Mouse (Mus musculus): Measurements from ENCODE around the gene Dld. TPM values are rescaled to one million over a fixed set of nuclear protein-coding genes. Genes with fewer than 3 reads are reported as not detected.

Gene Dld
- polyA plus RNA-seq (2014; fragmentation: Nextera tagmentation; extraction: Ambion mirVana): 121 and 135 TPM in 2 replicates

- Histone ChIP-seq H3K27ac (ENCODE audit: low read depth, low read length) (peak within 1 kb of the TSS; percentile 63; the same call in 1 of the 2 replicates), H3K36me3 (ENCODE audit: control insufficient read depth, insufficient read depth, low read length) (peaks cover 16% of the 10 kb centered on the region), H3K9ac (ENCODE audit: low read length) (peak within 1 kb of the TSS; percentile 90), H3K9me3 (replicated peaks; ENCODE audit: control insufficient read depth, low read length) (no peaks in the 10 kb centered on the region), H3K4me3 (ENCODE audit: low read depth, low read length) (peak within 1 kb of the TSS; percentile 92), H3K27me3 (replicated peaks; ENCODE audit: control insufficient read depth, insufficient read depth, low read length) (no peaks in the 10 kb centered on the region), H3K4me2 (ENCODE audit: low read length) (peak within 1 kb of the TSS; percentile 92), H3K4me1 (ENCODE audit: control insufficient read depth, insufficient read depth, low read length) (peaks cover 7% of the 10 kb centered on the region)
- ATAC-seq: peak; percentile 100
- WGBS: 5% methylated on average over 66 of the region's 66 CpGs
- DNase-seq (ENCODE audit: low spot score): peak; percentile 98
Observed at GRCm38 (mm10) chr12:31350944-31351928, at the start of gene Dld. Dld (minus strand) TSS chr12:31351453.

GRCm38 (mm10) chr12:31400821-31401220 lies 49.6 kb upstream of the Dld start:
- Histone ChIP-seq H3K36me3 (ENCODE audit: control insufficient read depth, insufficient read depth, low read length) (no peaks in the 10 kb centered on the region), H3K27me3 (replicated peaks; ENCODE audit: control insufficient read depth, insufficient read depth, low read length) (no peaks in the 10 kb centered on the region), H3K4me1 (ENCODE audit: control insufficient read depth, insufficient read depth, low read length) (no peaks in the 10 kb centered on the region), H3K9me3 (replicated peaks; ENCODE audit: control insufficient read depth, low read length) (no peaks in the 10 kb centered on the region), H3K4me3 (ENCODE audit: low read depth, low read length) (no peak overlapping the region), H3K4me2 (ENCODE audit: low read length) (no peak overlapping the region), H3K9ac (ENCODE audit: low read length) (no peak overlapping the region), H3K27ac (ENCODE audit: low read depth, low read length) (no peak overlapping the region)
- no peak for DNase-seq (ENCODE audit: low spot score)
- 93% methylated on average over 1 of the region's 1 CpGs for whole genome bisulfite sequencing
- no peak for ATAC-seq

- ATAC-seq (no peak), DNase-seq (ENCODE audit: low spot score) (no peak)
- no peak overlapping the region for H3K4me2 ChIP-seq (ENCODE audit: low read length)
- no peaks in the 10 kb centered on the region for H3K36me3 ChIP-seq (ENCODE audit: control insufficient read depth, insufficient read depth, low read length)
- H3K4me1 ChIP-seq (ENCODE audit: control insufficient read depth, insufficient read depth, low read length): no peaks in the 10 kb centered on the region
- no peak overlapping the region for H3K9ac ChIP-seq (ENCODE audit: low read length)
- no peaks in the 10 kb centered on the region for H3K9me3 ChIP-seq (replicated peaks; ENCODE audit: control insufficient read depth, low read length)
- no peak overlapping the region for H3K27ac ChIP-seq (ENCODE audit: low read depth, low read length)
- no peak overlapping the region for H3K4me3 ChIP-seq (ENCODE audit: low read depth, low read length)
- 89% methylated on average over 4 of the region's 4 CpGs for WGBS
- H3K27me3 ChIP-seq (replicated peaks; ENCODE audit: control insufficient read depth, insufficient read depth, low read length): no peaks in the 10 kb centered on the region
Observed at GRCm38 (mm10) chr12:31397709-31398108, 46.5 kb upstream of the Dld start.

GRCm38 (mm10) chr12:31395895-31396294 lies 44.6 kb upstream of the Dld start:
- no peaks in the 10 kb centered on the region for H3K4me1 ChIP-seq (ENCODE audit: control insufficient read depth, insufficient read depth, low read length)
- no peak overlapping the region for H3K4me3 ChIP-seq (ENCODE audit: low read depth, low read length)
- no peaks in the 10 kb centered on the region for H3K9me3 ChIP-seq (replicated peaks; ENCODE audit: control insufficient read depth, low read length)
- ATAC-seq (no peak), DNase-seq (ENCODE audit: low spot score) (no peak)
- H3K27me3 ChIP-seq (replicated peaks; ENCODE audit: control insufficient read depth, insufficient read depth, low read length): no peaks in the 10 kb centered on the region
- no peak overlapping the region for H3K9ac ChIP-seq (ENCODE audit: low read length)
- H3K36me3 ChIP-seq (ENCODE audit: control insufficient read depth, insufficient read depth, low read length): no peaks in the 10 kb centered on the region
- 90% methylated on average over 1 of the region's 1 CpGs for WGBS
- H3K27ac ChIP-seq (ENCODE audit: low read depth, low read length): no peak overlapping the region
- H3K4me2 ChIP-seq (ENCODE audit: low read length): no peak overlapping the region

- H3K4me1 ChIP-seq (ENCODE audit: control insufficient read depth, insufficient read depth, low read length): no peaks in the 10 kb centered on the region
- no peak overlapping the region for H3K4me3 ChIP-seq (ENCODE audit: low read depth, low read length)
- 90% methylated on average over 12 of the region's 12 CpGs for WGBS
- no peaks in the 10 kb centered on the region for H3K36me3 ChIP-seq (ENCODE audit: control insufficient read depth, insufficient read depth, low read length)
- no peaks in the 10 kb centered on the region for H3K27me3 ChIP-seq (replicated peaks; ENCODE audit: control insufficient read depth, insufficient read depth, low read length)
- no peak overlapping the region for H3K27ac ChIP-seq (ENCODE audit: low read depth, low read length)
- DNase-seq (ENCODE audit: low spot score) (no peak), ATAC-seq (no peak)
- H3K9ac ChIP-seq (ENCODE audit: low read length): no peak overlapping the region
- H3K9me3 ChIP-seq (replicated peaks; ENCODE audit: control insufficient read depth, low read length): no peaks in the 10 kb centered on the region
- no peak overlapping the region for H3K4me2 ChIP-seq (ENCODE audit: low read length)
Observed at GRCm38 (mm10) chr12:31391696-31392095, 40.4 kb upstream of the Dld start.

GRCm38 (mm10) chr12:31390571-31390970 lies 39.3 kb upstream of the Dld start, which contains the start of gene Slc26a3:
Slc26a3 (plus strand) TSS chr12:31390871.
- no peaks in the 10 kb centered on the region for H3K4me1 ChIP-seq (ENCODE audit: control insufficient read depth, insufficient read depth, low read length)
- DNase-seq (ENCODE audit: low spot score) (no peak), ATAC-seq (no peak)
- no peak within 1 kb of the TSS for H3K4me3 ChIP-seq (ENCODE audit: low read depth, low read length)
- H3K9ac ChIP-seq (ENCODE audit: low read length): no peak within 1 kb of the TSS
- no peak within 1 kb of the TSS for H3K27ac ChIP-seq (ENCODE audit: low read depth, low read length)
- no peaks in the 10 kb centered on the region for H3K9me3 ChIP-seq (replicated peaks; ENCODE audit: control insufficient read depth, low read length)
- 90% methylated on average over 3 of the region's 3 CpGs for WGBS
- H3K4me2 ChIP-seq (ENCODE audit: low read length): no peak within 1 kb of the TSS
- H3K27me3 ChIP-seq (replicated peaks; ENCODE audit: control insufficient read depth, insufficient read depth, low read length): no peaks in the 10 kb centered on the region
- no peaks in the 10 kb centered on the region for H3K36me3 ChIP-seq (ENCODE audit: control insufficient read depth, insufficient read depth, low read length)

GRCm38 (mm10) chr12:31387303-31387702 lies 36.0 kb upstream of the Dld start:
- Histone ChIP-seq H3K9me3 (replicated peaks; ENCODE audit: control insufficient read depth, low read length) (no peaks in the 10 kb centered on the region), H3K36me3 (ENCODE audit: control insufficient read depth, insufficient read depth, low read length) (no peaks in the 10 kb centered on the region), H3K4me2 (ENCODE audit: low read length) (no peak overlapping the region), H3K9ac (ENCODE audit: low read length) (no peak overlapping the region), H3K27me3 (replicated peaks; ENCODE audit: control insufficient read depth, insufficient read depth, low read length) (no peaks in the 10 kb centered on the region), H3K4me1 (ENCODE audit: control insufficient read depth, insufficient read depth, low read length) (no peaks in the 10 kb centered on the region), H3K27ac (ENCODE audit: low read depth, low read length) (no peak overlapping the region), H3K4me3 (ENCODE audit: low read depth, low read length) (no peak overlapping the region)
- DNase-seq (ENCODE audit: low spot score) (no peak), ATAC-seq (no peak)
- WGBS: 81% methylated on average over 3 of the region's 3 CpGs

GRCm38 (mm10) chr12:31382451-31382850 lies 31.2 kb upstream of the Dld start:
- Histone ChIP-seq H3K4me1 (ENCODE audit: control insufficient read depth, insufficient read depth, low read length) (no peaks in the 10 kb centered on the region), H3K9ac (ENCODE audit: low read length) (no peak overlapping the region), H3K27me3 (replicated peaks; ENCODE audit: control insufficient read depth, insufficient read depth, low read length) (no peaks in the 10 kb centered on the region), H3K36me3 (ENCODE audit: control insufficient read depth, insufficient read depth, low read length) (no peaks in the 10 kb centered on the region), H3K9me3 (replicated peaks; ENCODE audit: control insufficient read depth, low read length) (no peaks in the 10 kb centered on the region), H3K27ac (ENCODE audit: low read depth, low read length) (no peak overlapping the region), H3K4me3 (ENCODE audit: low read depth, low read length) (no peak overlapping the region), H3K4me2 (ENCODE audit: low read length) (no peak overlapping the region)
- 75% methylated on average over 2 of the region's 2 CpGs for WGBS
- ATAC-seq: no peak
- DNase-seq (ENCODE audit: low spot score): no peak

- no peaks in the 10 kb centered on the region for H3K27me3 ChIP-seq (replicated peaks; ENCODE audit: control insufficient read depth, insufficient read depth, low read length)
- DNase-seq (ENCODE audit: low spot score): peak; percentile 63
- H3K27ac ChIP-seq (ENCODE audit: low read depth, low read length): no peak overlapping the region
- no peak overlapping the region for H3K4me3 ChIP-seq (ENCODE audit: low read depth, low read length)
- ATAC-seq: peak; percentile 81; the same call in 1 of the 2 replicates
- WGBS: 6% methylated on average over 2 of the region's 2 CpGs
- peaks cover 3% of the 10 kb centered on the region; the same call in 1 of the 2 replicates for H3K4me1 ChIP-seq (ENCODE audit: control insufficient read depth, insufficient read depth, low read length)
- no peaks in the 10 kb centered on the region for H3K9me3 ChIP-seq (replicated peaks; ENCODE audit: control insufficient read depth, low read length)
- H3K9ac ChIP-seq (ENCODE audit: low read length): no peak overlapping the region
- H3K36me3 ChIP-seq (ENCODE audit: control insufficient read depth, insufficient read depth, low read length): no peaks in the 10 kb centered on the region
- H3K4me2 ChIP-seq (ENCODE audit: low read length): no peak overlapping the region
Observed at GRCm38 (mm10) chr12:31380878-31381277, 29.6 kb upstream of the Dld start.
